In genomic region chr1:194722329-194722728, GRCm38 (mm10) we compare ENCODE assay signal across 9 mouse cellular contexts.
DNase-seq lines count a peak whose midpoint lies in the region; ATAC-seq lines count a peak whose summit lies in the region.
"Had no signal": no experiment of that assay in that cellular context is flagged by ENCODE, and none has a peak within 500 bp of the region (broad histone marks: within the 10 kb centered on the region; RNA-seq: fewer than 3 reads in every experiment).

No protein-coding gene starts in this region.

- H3K4me1 ChIP-seq in heart, embryonic 12.5 days (replicated peaks), result peaks cover 8% of the 10 kb centered on the region
- H3K4me1 ChIP-seq in forebrain, embryonic 14.5 days (ENCODE audit: control insufficient read depth, insufficient read depth, low read length), result peaks cover 24% of the 10 kb centered on the region
- peaks cover 26% of the 10 kb centered on the region for H3K4me1 ChIP-seq in hindbrain, embryonic 12.5 days
- H3K4me1 ChIP-seq: stomach, embryonic 15.5 days had no signal

- no peak overlapping the region for H3K27ac ChIP-seq in heart, embryonic 12.5 days (ENCODE audit: poor library complexity, severe bottlenecking)
- H3K27ac ChIP-seq in forebrain, embryonic 14.5 days (ENCODE audit: low read depth, low read length), result peak overlapping the region; percentile 82
- peak overlapping the region; percentile 85; the same call in 1 of the 2 replicates for H3K27ac ChIP-seq in hindbrain, embryonic 12.5 days
- H3K27ac ChIP-seq: stomach, embryonic 15.5 days had no signal

- no peaks in the 10 kb centered on the region for H3K27me3 ChIP-seq in heart, embryonic 12.5 days (replicated peaks)
- no peaks in the 10 kb centered on the region for H3K27me3 ChIP-seq in forebrain, embryonic 14.5 days (replicated peaks; ENCODE audit: control insufficient read depth, insufficient read depth, low read length)
- no peaks in the 10 kb centered on the region for H3K27me3 ChIP-seq in hindbrain, embryonic 12.5 days
- H3K27me3 ChIP-seq: stomach, embryonic 15.5 days had no signal

- H3K9me3 ChIP-seq in heart, embryonic 12.5 days (replicated peaks), result no peaks in the 10 kb centered on the region
- no peaks in the 10 kb centered on the region for H3K9me3 ChIP-seq in forebrain, embryonic 14.5 days (replicated peaks; ENCODE audit: control insufficient read depth, low read length)
- no peaks in the 10 kb centered on the region for H3K9me3 ChIP-seq in hindbrain, embryonic 12.5 days (replicated peaks)
- H3K9me3 ChIP-seq: stomach, embryonic 15.5 days had no signal

- peak; percentile 96 for DNase-seq in heart, adult 11 months
- DNase-seq in c-Kit-positive CD71-positive TER-119-negative erythroid progenitor cells, embryonic 14.5 days (ENCODE audit: low read depth), result peak; percentile 47
- DNase-seq in forebrain, embryonic 14.5 days (ENCODE audit: low spot score), result peak; percentile 72
- peak; percentile 60 to 70 for DNase-seq in layer of hippocampus, postnatal 36 days
- DNase-seq in mesoderm, embryonic 11.5 days (ENCODE audit: low read depth, low spot score), result peak; percentile 67
- DNase-seq in thymus, postnatal 36 days, result peak; percentile 7 to 9

- WGBS in heart, embryonic 12.5 days, result 44% methylated on average over 2 of the region's 2 CpGs
- WGBS in forebrain, embryonic 14.5 days, result 20% methylated on average over 2 of the region's 2 CpGs
- 54% methylated on average over 2 of the region's 2 CpGs for WGBS in hindbrain, embryonic 12.5 days

- ATAC-seq in heart, embryonic 12.5 days (ENCODE audit: insufficient number of reproducible peaks, low FRiP score), result no peak
- no peak for ATAC-seq in forebrain, embryonic 14.5 days
- ATAC-seq in hindbrain, embryonic 12.5 days (ENCODE audit: low FRiP score), result no peak

- no peak overlapping the region for H3K4me2 ChIP-seq in heart, embryonic 12.5 days
- no peak overlapping the region for H3K4me2 ChIP-seq in forebrain, embryonic 14.5 days (ENCODE audit: low read length)
- no peak overlapping the region for H3K4me2 ChIP-seq in hindbrain, embryonic 12.5 days (replicated peaks)
- H3K4me2 ChIP-seq: stomach, embryonic 15.5 days had no signal

- no peaks in the 10 kb centered on the region for H3K36me3 ChIP-seq in heart, embryonic 12.5 days
- H3K36me3 ChIP-seq in forebrain, embryonic 14.5 days (ENCODE audit: control insufficient read depth, insufficient read depth, low read length), result peaks cover 16% of the 10 kb centered on the region
- H3K36me3 ChIP-seq in hindbrain, embryonic 12.5 days, result no peaks in the 10 kb centered on the region
- H3K36me3 ChIP-seq: stomach, embryonic 15.5 days had no signal

- H3K9ac ChIP-seq in heart, embryonic 12.5 days, result no peak overlapping the region
- H3K9ac ChIP-seq in forebrain, embryonic 14.5 days (ENCODE audit: low read length), result no peak overlapping the region
- no peak overlapping the region for H3K9ac ChIP-seq in hindbrain, embryonic 12.5 days
- H3K9ac ChIP-seq: stomach, embryonic 15.5 days had no signal

- no peak overlapping the region for H3K4me3 ChIP-seq in heart, embryonic 12.5 days
- no peak overlapping the region for H3K4me3 ChIP-seq in forebrain, embryonic 14.5 days (ENCODE audit: low read depth, low read length)
- no peak overlapping the region for H3K4me3 ChIP-seq in hindbrain, embryonic 12.5 days
- H3K4me3 ChIP-seq: stomach, embryonic 15.5 days had no signal

Comparison
In these comparisons a context has a peak if more than half of its experiments do, and no peak if none do; other contexts are left out.
1. DNase-seq: peak in every context shown above with its lines; median percentile 96 in heart, adult 11 months; 72 in forebrain, embryonic 14.5 days; 67 in mesoderm, embryonic 11.5 days; 65 in layer of hippocampus, postnatal 36 days; 47 in c-Kit-positive CD71-positive TER-119-negative erythroid progenitor cells, embryonic 14.5 days; 8 in thymus, postnatal 36 days.